Mouse (Mus musculus) myocyte (in vitro differentiated cells): ENCODE data around the gene Dusp14.

Experiments used
- CEBPB ChIP-seq: IDR thresholded peaks from 2 replicates; pipeline ENCODE4 v1.6.1; 2011; ENCODE audit warnings: mild to moderate bottlenecking, moderate library complexity; ENCODE audit not compliant: poor library complexity, insufficient read depth, severe bottlenecking
- E2F4 ChIP-seq: IDR thresholded peaks from one replicate; pipeline ENCODE4 v1.6.1; 2011; ENCODE audit warnings: mild to moderate bottlenecking, control low read depth, moderate library complexity; ENCODE audit not compliant: insufficient read depth
- MAX ChIP-seq: IDR thresholded peaks from one replicate; pipeline ENCODE4 v1.6.1; 2011; ENCODE audit warnings: low read depth, mild to moderate bottlenecking, control low read depth
- MYOD1 ChIP-seq, 3 experiments: IDR thresholded peaks; one replicate each; pipeline ENCODE4 v1.6.1; 2011; ENCODE audit warnings: control low read depth in 2 of 3, low read depth in 2 of 3, mild to moderate bottlenecking in 2 of 3, moderate library complexity in 1 of 3; ENCODE audit not compliant: insufficient read length in 2 of 3, control insufficient read depth in 1 of 3
- MYOG ChIP-seq, 3 experiments: IDR thresholded peaks; one replicate each; pipeline ENCODE4 v1.6.1; 2011; ENCODE audit warnings: control low read depth in 2 of 3, low read depth in 2 of 3, mild to moderate bottlenecking in 2 of 3; ENCODE audit not compliant: insufficient read length in 2 of 3, control insufficient read depth in 1 of 3, insufficient read depth in 1 of 3
- POLR2A ChIP-seq: IDR thresholded peaks from one replicate; pipeline ENCODE4 v1.6.1; 2011; ENCODE audit warnings: low read depth, mild to moderate bottlenecking, control low read depth, moderate library complexity; ENCODE audit not compliant: insufficient read length
- POLR2AphosphoS2 ChIP-seq: IDR thresholded peaks from one replicate; pipeline ENCODE4 v1.6.1; 2011; ENCODE audit warnings: low read depth, control low read depth; ENCODE audit not compliant: insufficient read length
- SRF ChIP-seq: IDR thresholded peaks from one replicate; pipeline ENCODE4 v1.6.1; 2011; ENCODE audit warnings: low read depth; ENCODE audit not compliant: control insufficient read depth, insufficient read length
- TCF12 ChIP-seq: IDR thresholded peaks from one replicate; pipeline ENCODE4 v1.6.1; 2011; ENCODE audit warnings: mild to moderate bottlenecking, control low read depth; ENCODE audit not compliant: poor library complexity, insufficient read depth, severe bottlenecking
- TCF3 ChIP-seq: IDR thresholded peaks from one replicate; pipeline ENCODE4 v1.6.1; 2011; ENCODE audit warnings: low read depth, control low read depth; ENCODE audit not compliant: insufficient read length
- USF1 ChIP-seq: IDR thresholded peaks from one replicate; pipeline ENCODE4 v1.6.1; 2011; ENCODE audit warnings: low read depth, mild to moderate bottlenecking, control low read depth, moderate library complexity

DNA sequence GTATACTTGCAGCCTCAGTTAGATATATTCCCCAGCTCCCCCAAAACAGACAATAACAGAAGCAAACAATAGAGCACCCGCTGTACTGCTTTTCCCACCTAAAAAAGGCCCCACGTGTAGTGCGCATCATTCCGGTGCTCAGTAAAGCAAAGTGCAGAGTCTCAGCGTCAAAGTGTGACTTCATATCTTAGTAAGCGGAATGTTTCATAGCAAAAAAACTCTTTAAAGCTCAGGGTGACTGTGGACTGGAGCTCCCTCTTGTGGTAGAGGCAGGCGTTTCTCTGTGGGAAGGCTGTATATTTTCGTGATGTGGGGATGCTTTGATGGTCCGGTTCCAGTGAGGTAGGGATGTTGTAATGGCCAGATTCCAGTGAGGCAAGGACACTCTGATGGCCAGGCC lies 37.1 kb downstream of the Dusp14 start:
- no peak for TF ChIP-seq TCF12
- no peak for TF ChIP-seq POLR2A
- TF ChIP-seq POLR2AphosphoS2 = no peak
- TF ChIP-seq USF1 = no peak
- no peak for TF ChIP-seq E2F4
- no peak for TF ChIP-seq MYOD1 (IDR thresholded peaks at IDR 0.05; ENCODE audit: control insufficient read depth in 1 of 3, insufficient read length in 2 of 3, low read depth in 2 of 3)
- no peak for TF ChIP-seq SRF
- TF ChIP-seq MAX = no peak
- no peak for TF ChIP-seq TCF3
- TF ChIP-seq MYOG (IDR thresholded peaks at IDR 0.05; ENCODE audit: control insufficient read depth in 1 of 3, insufficient read depth in 1 of 3, insufficient read length in 2 of 3, low read depth in 2 of 3) = no peak
- no peak for TF ChIP-seq CEBPB
